Mouse (Mus musculus) neutrophil, adult 59 days (primary cell): ENCODE results near the gene Tmod2. TPM values are rescaled to one million over a fixed set of nuclear protein-coding genes. Genes with fewer than 3 reads are reported as not detected.

Experiments
- total RNA-seq, 2 experiments: library from RNA; stranded (reverse); gene quantifications; 1 replicate in 1 of 2; 2 replicates in 1 of 2; pipeline ENCODE4 v1.2.4; 2023

Tmod2 gene
- total RNA-seq, result not detected

DNA sequence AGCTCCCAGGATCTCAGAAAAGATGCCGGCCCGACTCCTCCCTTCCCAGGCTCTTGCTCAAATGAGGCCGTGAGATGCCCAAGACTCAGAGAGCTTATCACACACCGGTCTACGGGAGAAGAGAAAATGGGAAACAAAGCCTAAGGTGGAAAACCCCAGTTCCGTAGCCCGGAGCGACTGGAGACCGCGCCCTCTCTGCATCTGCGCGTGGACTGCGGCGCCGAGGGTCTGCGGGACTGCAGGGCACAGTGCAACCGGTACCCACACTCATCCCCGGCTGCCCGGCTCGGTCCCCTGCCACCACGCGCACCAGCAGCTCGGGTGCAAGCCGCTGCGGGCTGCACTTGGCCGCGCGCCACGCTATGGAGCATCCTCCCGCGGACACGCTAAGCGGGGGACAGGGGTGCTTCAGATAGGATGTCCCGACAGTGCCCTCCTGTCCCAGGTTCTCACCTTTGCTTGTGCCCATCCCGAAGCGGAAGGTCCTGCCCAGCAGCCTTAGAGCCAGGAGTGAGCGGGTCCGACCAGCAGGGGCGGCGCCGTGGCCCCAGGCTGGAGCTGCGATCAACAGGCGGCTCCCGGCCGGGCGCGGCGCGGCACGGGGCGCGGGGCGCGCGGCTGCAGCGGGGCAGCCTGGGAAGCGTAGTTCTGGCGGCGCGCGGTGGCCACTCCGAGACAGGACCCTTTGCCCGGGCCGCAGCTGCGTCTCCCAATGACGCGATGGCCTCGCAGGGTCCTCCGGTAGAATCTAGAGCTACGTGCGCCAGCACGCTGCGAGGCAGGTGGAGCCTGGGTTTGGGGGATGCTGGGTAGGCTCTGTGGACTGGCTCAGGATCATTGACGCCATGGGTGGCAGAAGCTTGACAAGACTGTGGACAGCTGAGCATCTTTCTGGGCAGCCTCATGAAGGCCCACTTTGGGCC, at the start of gene Tmod2:
Gene Tmod2, minus strand, starts transcription at position 755 of the 923 bp plus-strand sequence.

DNA sequence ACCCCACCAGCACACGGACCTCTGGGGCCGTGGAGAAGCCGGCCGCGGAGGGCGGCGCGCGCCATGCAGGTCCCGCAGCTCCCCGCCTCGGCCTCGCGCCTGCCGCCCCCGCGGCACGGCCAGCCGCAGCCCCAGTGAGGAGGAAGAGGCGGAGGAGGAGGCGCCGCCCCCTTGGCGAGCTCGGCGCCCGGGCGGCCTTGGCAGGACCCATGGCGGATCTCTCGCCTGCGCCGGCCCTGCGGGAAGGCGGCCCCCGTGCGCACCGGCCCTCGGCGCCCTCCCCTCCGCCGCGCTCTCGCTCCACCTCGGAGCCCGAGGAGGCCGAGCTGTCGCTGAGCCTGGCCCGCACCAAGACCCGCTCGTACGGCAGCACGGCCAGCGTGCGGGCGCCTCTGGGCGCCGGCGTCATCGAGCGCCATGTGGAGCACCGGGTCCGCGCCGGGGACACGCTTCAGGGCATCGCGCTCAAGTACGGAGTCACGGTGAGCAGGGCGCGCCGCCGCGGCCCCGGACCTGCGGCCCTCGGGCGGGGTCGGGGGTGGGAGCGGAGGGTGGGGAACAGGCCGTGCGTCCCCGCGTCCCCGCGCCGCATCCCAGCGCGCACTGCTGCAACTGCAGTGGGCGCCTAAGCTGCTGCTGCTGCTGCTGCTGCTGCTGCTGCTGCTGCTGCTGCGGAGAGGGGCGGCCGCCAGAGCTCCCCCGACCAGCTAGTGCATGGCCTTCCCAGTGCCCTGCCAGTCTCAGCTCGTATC, 14.6 kb upstream of the Tmod2 start, which contains the start of gene Lysmd2:
Gene Lysmd2, plus strand, starts transcription at position 186 of the 752 bp plus-strand sequence.

DNA sequence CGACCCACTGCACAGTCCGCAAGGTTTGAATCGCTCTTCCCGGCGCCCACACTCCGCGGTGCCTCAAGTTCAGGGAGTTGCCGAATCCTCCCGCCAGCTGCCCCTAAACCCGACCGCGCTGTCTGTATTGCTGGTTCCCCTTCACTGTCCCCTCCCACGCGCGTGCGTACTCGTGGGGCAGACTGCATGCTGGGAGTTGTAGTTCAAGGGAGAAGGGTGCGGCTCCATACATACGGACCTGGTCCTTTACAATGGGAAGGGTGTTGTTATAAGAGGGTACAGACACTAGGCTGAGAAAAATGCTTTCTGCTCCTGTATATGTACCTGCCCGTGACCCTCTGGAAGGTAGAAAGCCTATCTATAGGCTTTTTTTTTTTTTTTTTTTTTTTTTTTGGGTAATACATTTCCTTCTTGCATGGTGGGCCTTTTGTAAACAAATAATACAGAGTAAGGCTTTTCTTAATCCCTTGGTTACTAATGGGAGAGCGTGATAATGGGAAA, 51.6 kb downstream of the Tmod2 start, which contains the start of gene Tmod3:
Gene Tmod3, minus strand, starts transcription at position 146 of the 501 bp plus-strand sequence.

Other genes with a start within 250 kb of the Tmod2 start
- gene Mapk6, start 201.3 kb downstream of the Tmod2 start, total RNA-seq, result 10 to 100 TPM; 59.8 to 74.4 TPM
- 10 to 100 TPM; 12.1 to 13.2 TPM for gene Leo1, start 169.8 kb downstream of the Tmod2 start, total RNA-seq
- gene Tmod3, start 51.7 kb downstream of the Tmod2 start, total RNA-seq, result 10 to 100 TPM; 80.7 to 90.7 TPM
- gene Lysmd2, start 14.4 kb upstream of the Tmod2 start, total RNA-seq, result not detected
- gene Scg3, start 72.7 kb upstream of the Tmod2 start, total RNA-seq, result not detected
- under 1 TPM in 1 of 2 experiments, not detected in 1; 0.15 TPM for gene Bmp5, start 164.0 kb upstream of the Tmod2 start, total RNA-seq